Mouse (Mus musculus) gastrocnemius, postnatal 14 days (tissue): ENCODE data around the gene Ubald1. TPM values are rescaled to one million over a fixed set of nuclear protein-coding genes. Genes with fewer than 3 reads are reported as not detected.

ENCODE experiments used
- DNase-seq: peaks from one replicate; pipeline ENCODE4 v3.0.0; 2021; ENCODE audit warnings: mixed read lengths
- intact Hi-C: fragments of 180-260 bp; cut with DNase I; formaldehyde crosslinking; loops from one replicate; pipeline ENCODE4 v1.15.1; 2025; ENCODE audit warnings: low total_unique reads
- total RNA-seq, 2 experiments: library from RNA; stranded (reverse); gene quantifications; 2 replicates each; pipeline ENCODE4 v1.2.3; 2021

Gene Ubald1
- total RNA-seq, 2 experiments from 2014 or later: 25.2 to 26.1 TPM

DNA sequence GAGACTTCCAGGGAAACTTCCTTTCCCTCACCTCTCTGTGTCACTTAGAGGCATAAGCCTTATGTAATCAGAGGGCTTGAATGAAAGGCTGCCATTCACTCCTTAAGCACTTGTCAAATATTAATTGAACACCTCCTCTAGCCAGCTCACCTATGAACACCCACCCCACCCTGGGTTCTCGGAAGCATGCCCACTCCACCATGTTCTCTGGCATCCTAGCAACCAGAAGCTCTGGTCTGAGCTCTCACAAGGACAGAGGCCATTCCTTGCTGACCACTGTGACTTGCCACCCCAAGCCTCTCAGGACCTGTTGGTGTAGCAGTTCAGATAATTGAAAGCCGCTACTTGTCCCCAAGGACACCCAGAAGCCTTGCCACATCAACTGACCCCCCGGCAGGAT lies 44.9 kb downstream of the Ubald1 start, which contains the start of gene 4930562C15Rik:
Gene 4930562C15Rik (plus strand): TSS at position 226 of the 400 bp plus-strand sequence.
- intact Hi-C loops: no loop called here
- no peak for DNase-seq

DNA sequence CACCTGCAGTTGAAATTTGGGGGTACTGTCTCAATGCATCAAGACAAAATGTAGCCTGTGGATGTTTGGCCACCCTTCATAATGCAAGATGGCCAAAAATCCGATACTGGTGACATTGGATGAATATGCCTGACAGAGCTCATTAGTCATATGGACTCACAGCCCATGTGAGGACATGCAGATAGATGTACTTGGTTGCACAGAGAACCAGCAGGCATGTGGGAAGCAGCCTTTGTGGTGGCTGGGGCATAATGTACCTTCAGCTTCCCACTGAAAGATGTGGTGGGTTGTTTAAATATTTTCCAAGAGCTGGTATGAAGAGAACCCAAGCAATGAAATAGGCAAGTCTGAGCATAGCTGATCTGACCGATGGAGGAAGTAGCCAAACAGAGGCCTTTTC lies 46.3 kb downstream of the Ubald1 start:
- no peak for DNase-seq
- intact Hi-C loops: no loop called here

DNA sequence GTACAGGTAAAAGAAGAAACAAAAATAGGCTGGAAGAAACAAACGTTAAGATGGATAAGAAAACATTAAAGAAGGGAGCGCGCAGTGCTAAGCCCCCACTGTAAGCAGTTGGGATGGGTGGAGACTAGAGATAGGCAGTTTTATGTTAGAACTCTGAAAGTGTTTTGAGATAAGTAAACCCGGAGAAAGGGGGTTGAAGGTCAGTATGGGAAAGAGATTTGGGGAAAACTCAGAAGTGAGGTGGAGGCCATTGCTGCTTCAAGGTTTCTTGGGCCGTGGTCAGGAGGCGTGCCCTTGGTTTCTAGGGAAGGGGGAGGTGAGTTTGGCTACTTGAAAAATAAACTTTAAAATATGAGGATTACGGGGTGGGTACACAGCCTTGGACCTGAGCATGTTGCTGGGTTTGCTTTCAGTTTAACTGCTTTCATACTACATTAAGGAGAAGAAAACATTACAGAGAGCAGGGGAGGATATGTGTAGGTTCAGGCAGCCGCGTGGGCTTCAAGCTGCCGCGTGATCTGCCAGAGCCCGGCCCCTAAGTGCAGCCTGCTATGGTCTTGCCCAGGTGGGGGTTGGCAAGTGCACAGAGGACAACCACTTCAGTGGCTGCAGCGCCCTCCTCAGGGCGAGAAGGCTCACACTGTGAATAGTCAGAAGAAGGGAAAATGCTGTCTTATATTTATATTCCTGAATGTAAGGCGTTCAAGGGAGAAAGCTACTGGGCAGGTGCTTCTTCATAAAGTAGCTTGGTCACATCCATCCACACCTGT lies 48.3 kb downstream of the Ubald1 start:
- no peak for DNase-seq
- intact Hi-C loops: no loop called here

DNA sequence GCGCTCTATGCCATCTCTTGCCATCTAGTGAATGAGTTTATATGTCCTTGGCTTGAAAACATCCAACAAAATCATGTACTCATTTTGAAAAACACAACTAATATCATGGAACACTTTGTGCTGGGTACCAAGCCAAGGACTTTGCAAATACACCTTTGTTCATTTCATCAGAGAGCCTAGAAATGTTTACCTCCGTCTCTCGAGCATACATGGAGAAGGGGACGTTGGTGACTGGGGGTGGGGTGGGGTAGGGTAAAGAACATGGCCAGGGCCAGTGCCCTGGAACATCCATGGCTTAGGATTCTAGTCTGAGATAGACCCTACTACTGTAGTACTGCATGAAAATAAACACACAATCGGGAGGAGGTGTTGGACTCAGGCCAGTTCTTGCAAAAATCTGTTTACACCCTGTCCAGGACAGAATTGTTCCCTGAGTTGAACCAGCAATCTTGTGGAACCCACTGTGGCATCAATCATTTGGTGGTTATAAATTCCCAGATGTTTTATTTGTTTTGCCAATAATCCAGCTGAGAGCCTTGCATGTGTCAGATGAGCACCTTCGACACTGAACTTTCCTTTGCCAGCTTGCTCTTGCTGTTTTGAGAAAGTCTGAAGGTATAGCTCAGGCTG lies 50.7 kb downstream of the Ubald1 start:
- intact Hi-C loops: no loop called here
- DNase-seq: no peak

DNA sequence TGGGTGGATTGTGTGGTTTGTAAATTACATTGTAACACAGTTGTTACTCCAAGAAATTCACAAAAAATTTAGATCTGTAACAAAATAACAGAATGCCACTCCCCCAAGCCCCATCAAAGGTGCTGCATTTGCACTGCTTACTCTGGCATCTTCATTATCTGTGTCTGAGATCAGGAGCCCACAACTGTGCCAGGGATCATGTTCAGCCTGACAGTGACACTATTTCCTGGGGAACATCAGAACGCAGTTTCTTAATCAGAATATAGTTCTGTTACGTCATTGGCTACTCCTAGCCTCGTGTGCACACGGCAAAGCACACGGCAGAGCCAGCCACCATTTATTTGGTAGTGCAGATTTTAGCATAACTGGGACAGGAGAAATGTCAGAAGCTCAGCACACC lies 52.5 kb downstream of the Ubald1 start:
- intact Hi-C loops: no loop called here
- DNase-seq: no peak

Other genes starting within 250 kb of the Ubald1 start
- 1 to 10 TPM; 7.6 to 8.4 TPM for gene Vasn, start 240.4 kb downstream of the Ubald1 start, total RNA-seq
- 100 to 1,000 TPM in 1 of 2 experiments, 10 to 100 TPM in 1; 88.0 to 100 TPM for gene Dnaja3, start 240.3 kb downstream of the Ubald1 start, total RNA-seq
- 10 to 100 TPM; 13.9 to 17.8 TPM for gene Coro7, start 200.5 kb downstream of the Ubald1 start, total RNA-seq
- 1 to 10 TPM; 4.5 to 5.2 TPM for gene Nmral1, start 161.0 kb downstream of the Ubald1 start, total RNA-seq
- gene Hmox2, start 154.0 kb downstream of the Ubald1 start, total RNA-seq: 10 to 100 TPM; 41.8 to 44.5 TPM
- 10 to 100 TPM; 61.9 to 62.7 TPM for gene Cdip1, start 90.0 kb downstream of the Ubald1 start, total RNA-seq
- not detected for gene 4930562C15Rik, start 44.9 kb downstream of the Ubald1 start, total RNA-seq
- 10 to 100 TPM; 46.7 to 51.9 TPM for gene Mgrn1, start 5.9 kb upstream of the Ubald1 start, total RNA-seq
- gene Nudt16l1, start 58.4 kb upstream of the Ubald1 start, total RNA-seq: 10 to 100 TPM; 23.3 to 23.8 TPM
- gene Anks3, start 83.9 kb upstream of the Ubald1 start, total RNA-seq: 10 to 100 TPM in 1 of 2 experiments, 1 to 10 TPM in 1; 9.9 to 10.7 TPM
- gene Sept12, start 117.5 kb upstream of the Ubald1 start, total RNA-seq: not detected
- not detected for gene Smim22, start 127.0 kb upstream of the Ubald1 start, total RNA-seq
- 10 to 100 TPM; 11.1 to 11.3 TPM for gene Rogdi, start 133.2 kb upstream of the Ubald1 start, total RNA-seq
- gene Glyr1, start 169.5 kb upstream of the Ubald1 start, total RNA-seq: 10 to 100 TPM; 35.6 to 37.2 TPM
- gene Ubn1, start 169.7 kb upstream of the Ubald1 start, total RNA-seq: 10 to 100 TPM; 21.2 to 25.5 TPM